Mouse (Mus musculus) embryonic fibroblast, embryonic 13.5 days (primary cell): ENCODE measurements at regions not wholly inside any gene's neighbourhood (a gene's known extent, or its start where the extent isn't known, plus 50 kb on each side); places are given as distances from the start of the nearest gene placed in this dataset.

Experiments used
- H3K27ac ChIP-seq: 2 replicates; pipeline ENCODE4 v1.5.1; 2012; ENCODE audit warnings: low read length, control low read depth, inconsistent platforms; ENCODE audit not compliant: insufficient read depth
- H3K4me1 ChIP-seq: 2 replicates; pipeline ENCODE4 v1.6.1; 2011; ENCODE audit warnings: low read length; ENCODE audit not compliant: control insufficient read depth, insufficient read depth
- H3K4me3 ChIP-seq: 2 replicates; pipeline ENCODE4 v1.5.1; 2011; ENCODE audit warnings: mild to moderate bottlenecking, control low read depth, low read length; ENCODE audit not compliant: insufficient read depth
- CTCF ChIP-seq: IDR thresholded peaks from 2 replicates; pipeline ENCODE4 v1.5.1; 2011; ENCODE audit warnings: mild to moderate bottlenecking, control low read depth, low read length, moderate library complexity, borderline replicate concordance; ENCODE audit not compliant: insufficient read depth
- POLR2A ChIP-seq: IDR thresholded peaks from 2 replicates; pipeline ENCODE4 v1.6.1; 2011; ENCODE audit warnings: low read depth, mild to moderate bottlenecking, control low read depth, low read length, moderate library complexity

GRCm38 (mm10) chrX:19162351-19162750, 318.8 kb downstream of the Tex13c3 start:
- Histone ChIP-seq H3K4me1 (peaks cover 5% of the 10 kb centered on the region; the same call in 1 of the 2 replicates), H3K27ac (peak overlapping the region; percentile 83), H3K4me3 (no peak overlapping the region)
- TF ChIP-seq POLR2A: no peak
- no peak for TF ChIP-seq CTCF

- no peak for TF ChIP-seq POLR2A
- no peak for TF ChIP-seq CTCF
- Histone ChIP-seq H3K27ac (peak overlapping the region; percentile 75), H3K4me1 (peaks cover 5% of the 10 kb centered on the region; the same call in 1 of the 2 replicates), H3K4me3 (no peak overlapping the region)
Observed at GRCm38 (mm10) chrX:19160275-19160930, 320.7 kb downstream of the Tex13c3 start.

- TF ChIP-seq CTCF (no peak), POLR2A (no peak)
- Histone ChIP-seq H3K4me3 (no peak overlapping the region), H3K27ac (peak overlapping the region; percentile 100), H3K4me1 (peaks cover 5% of the 10 kb centered on the region)
Observed at GRCm38 (mm10) chrX:19157464-19158203, 323.5 kb downstream of the Tex13c3 start.

- H3K4me3 ChIP-seq: no peak overlapping the region
- no peak overlapping the region for H3K27ac ChIP-seq
- H3K4me1 ChIP-seq: peaks cover 5% of the 10 kb centered on the region
- no peak for TF ChIP-seq POLR2A
- TF ChIP-seq CTCF: no peak
Observed at GRCm38 (mm10) chrX:19153619-19154018, 327.5 kb downstream of the Tex13c3 start.

GRCm38 (mm10) chrX:19152170-19152861, 328.8 kb downstream of the Tex13c3 start:
- H3K4me1 ChIP-seq: no peaks in the 10 kb centered on the region; the same call in 1 of the 2 replicates
- no peak overlapping the region for H3K4me3 ChIP-seq
- H3K27ac ChIP-seq: no peak overlapping the region
- TF ChIP-seq POLR2A (no peak), CTCF (no peak)

GRCm38 (mm10) chrX:19150606-19151005, 330.5 kb downstream of the Tex13c3 start:
- no peak overlapping the region for H3K4me3 ChIP-seq
- TF ChIP-seq CTCF (no peak), POLR2A (no peak)
- H3K27ac ChIP-seq: no peak overlapping the region
- H3K4me1 ChIP-seq: no peaks in the 10 kb centered on the region; the same call in 1 of the 2 replicates

- Histone ChIP-seq H3K4me1 (no peaks in the 10 kb centered on the region; the same call in 1 of the 2 replicates), H3K4me3 (no peak overlapping the region), H3K27ac (no peak overlapping the region)
- TF ChIP-seq CTCF (no peak), POLR2A (no peak)
Observed at GRCm38 (mm10) chrX:19148672-19149071, 332.4 kb downstream of the Tex13c3 start.

GRCm38 (mm10) chrX:19148251-19148650, 332.9 kb downstream of the Tex13c3 start:
- Histone ChIP-seq H3K27ac (no peak overlapping the region), H3K4me3 (no peak overlapping the region), H3K4me1 (no peaks in the 10 kb centered on the region)
- no peak for TF ChIP-seq CTCF
- no peak for TF ChIP-seq POLR2A

- Histone ChIP-seq H3K4me3 (no peak overlapping the region), H3K4me1 (no peaks in the 10 kb centered on the region), H3K27ac (no peak overlapping the region)
- TF ChIP-seq CTCF: no peak
- no peak for TF ChIP-seq POLR2A
Observed at GRCm38 (mm10) chrX:19112753-19113152, 368.4 kb downstream of the Tex13c3 start.

GRCm38 (mm10) chrX:19102911-19103310, 378.2 kb downstream of the Tex13c3 start:
- Histone ChIP-seq H3K4me1 (no peaks in the 10 kb centered on the region), H3K27ac (no peak overlapping the region), H3K4me3 (no peak overlapping the region)
- TF ChIP-seq CTCF (no peak), POLR2A (no peak)
